Mouse (Mus musculus): ENCODE measurements around the gene Kndc1.

GRCm38 (mm10) chr7:139871014-139871413, 23.5 kb upstream of the Kndc1 start:
- TF ChIP-seq CTCF (IDR thresholded peaks at IDR 0.05; ENCODE audit: low read depth), result no peak
- TF ChIP-seq EP300 (IDR thresholded peaks at IDR 0.05; ENCODE audit: low read depth), result no peak

Measured in liver, embryonic 14.5 days (tissue).